ENCODE assay signal across 9 mouse cellular contexts in the genomic region with DNA sequence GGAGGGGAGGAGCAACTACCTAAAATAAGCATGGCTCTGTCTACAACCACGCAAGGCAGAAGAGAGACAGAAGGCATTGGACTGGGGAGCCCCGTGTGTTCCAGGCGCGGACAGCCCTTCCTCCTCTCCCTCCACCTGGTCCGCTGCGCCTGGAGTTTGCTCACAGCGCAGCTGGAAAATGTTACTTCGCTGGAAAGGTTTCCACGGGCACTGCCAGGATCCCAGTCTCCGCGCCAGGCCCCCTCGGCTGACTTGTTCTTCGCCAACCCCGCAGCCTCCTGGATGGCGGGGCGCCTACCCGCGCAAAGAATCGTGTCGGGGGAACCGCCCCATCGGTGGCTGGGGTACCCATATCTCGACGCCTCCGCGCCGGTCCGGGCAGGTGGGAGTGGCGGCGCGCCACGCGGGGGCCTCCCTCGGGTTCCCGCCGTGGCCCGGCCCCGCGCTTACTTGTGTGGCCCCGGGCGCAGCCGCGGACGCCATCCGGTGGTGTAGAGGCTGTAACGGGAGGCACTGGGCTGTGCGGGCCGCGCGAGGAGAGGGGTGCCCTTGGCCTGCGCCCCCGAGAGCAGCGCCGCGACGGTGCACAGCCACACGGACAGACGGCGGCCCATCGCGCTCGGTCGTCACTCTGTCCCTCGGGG. TPM values are rescaled to one million over a fixed set of nuclear protein-coding genes. Genes with fewer than 3 reads are reported as not detected.
DNase-seq lines count a peak whose midpoint lies in the region; ATAC-seq and TF ChIP-seq lines count a peak whose summit lies in the region.
"Had no signal": no experiment of that assay in that cellular context is flagged by ENCODE, and none has a peak within 500 bp of the region (broad histone marks: within the 10 kb centered on the region; RNA-seq: fewer than 3 reads in every experiment).

No protein-coding gene starts in this region.

- peak overlapping the region; percentile 98 for H3K4me2 ChIP-seq in lung, embryonic 15.5 days
- peak overlapping the region; percentile 91 for H3K4me2 ChIP-seq in embryonic facial prominence, embryonic 15.5 days (replicated peaks)
- peak overlapping the region; percentile 65 for H3K4me2 ChIP-seq in hindbrain, postnatal 0 days (ENCODE audit: low read depth, low read length)
- peak overlapping the region; percentile 89 for H3K4me2 ChIP-seq in neural tube, embryonic 11.5 days (ENCODE audit: low read depth)

- peaks cover 47% of the 10 kb centered on the region for H3K27me3 ChIP-seq in lung, embryonic 15.5 days
- peaks cover 32% of the 10 kb centered on the region for H3K27me3 ChIP-seq in embryonic facial prominence, embryonic 15.5 days
- peaks cover 26% of the 10 kb centered on the region; the same call in 1 of the 2 replicates for H3K27me3 ChIP-seq in hindbrain, postnatal 0 days (ENCODE audit: insufficient read depth, low read length)
- H3K27me3 ChIP-seq in neural tube, embryonic 11.5 days (ENCODE audit: control insufficient read depth, insufficient read depth, low read length): peaks cover 33% of the 10 kb centered on the region

- TF ChIP-seq CTCF in hindbrain, postnatal 0 days (IDR thresholded peaks at IDR 0.05; ENCODE audit: low read depth): no peak

- WGBS in lung, embryonic 15.5 days: under 1% methylated on average over 59 of the region's 64 CpGs
- under 1% methylated on average over 62 of the region's 64 CpGs for WGBS in embryonic facial prominence, embryonic 15.5 days
- 1% methylated on average over 55 of the region's 64 CpGs for WGBS in hindbrain, postnatal 0 days
- WGBS in neural tube, embryonic 11.5 days: 2% methylated on average over 48 of the region's 64 CpGs

- H3K9ac ChIP-seq in lung, embryonic 15.5 days: peak overlapping the region; percentile 47
- peak overlapping the region; percentile 70 for H3K9ac ChIP-seq in embryonic facial prominence, embryonic 15.5 days
- 0 out of 2 replicates have a peak overlapping the region, but pooled peaks have one; percentile 17 for H3K9ac ChIP-seq in hindbrain, postnatal 0 days (replicated peaks; ENCODE audit: low read length)
- peak overlapping the region; percentile 48 for H3K9ac ChIP-seq in neural tube, embryonic 11.5 days (ENCODE audit: low read length)

- H3K27ac ChIP-seq in lung, embryonic 15.5 days: no peak overlapping the region
- H3K27ac ChIP-seq in embryonic facial prominence, embryonic 15.5 days (replicated peaks): peak overlapping the region; percentile 79
- H3K27ac ChIP-seq in hindbrain, postnatal 0 days: no peak overlapping the region
- H3K27ac ChIP-seq in neural tube, embryonic 11.5 days (ENCODE audit: low read depth, low read length): no peak overlapping the region
- H3K27ac ChIP-seq: macrophage had no signal

- no peak for DNase-seq in lung, postnatal 25 days (ENCODE audit: low spot score)
- DNase-seq in hindbrain, postnatal 0 days (ENCODE audit: low spot score): peak; percentile 12
- DNase-seq in neural tube, embryonic 11.5 days (ENCODE audit: low spot score): peak; percentile 29
- DNase-seq in left cerebral cortex, postnatal 25 days (ENCODE audit: low spot score in 2 of 2): no peak
- no peak for DNase-seq in layer of hippocampus, postnatal 14 days (ENCODE audit: low spot score in 2 of 2)
- no peak for DNase-seq in layer of hippocampus, adult 18-20 months (ENCODE audit: low spot score in 2 of 2)

- ATAC-seq in lung, embryonic 15.5 days (ENCODE audit: borderline replicate concordance, extremely low read depth, low FRiP score, low TSS enrichment): peak; percentile 25; the same call in 1 of the 2 replicates
- ATAC-seq in embryonic facial prominence, embryonic 15.5 days (ENCODE audit: insufficient number of reproducible peaks, low FRiP score, low TSS enrichment, low read depth): peak; percentile 55
- peak; percentile 50; the same call in 1 of the 2 replicates for ATAC-seq in hindbrain, postnatal 0 days
- peak; percentile 63 for ATAC-seq in neural tube, embryonic 11.5 days (ENCODE audit: insufficient read depth, low FRiP score, low TSS enrichment)

- H3K4me1 ChIP-seq in lung, embryonic 15.5 days: peaks cover 30% of the 10 kb centered on the region
- H3K4me1 ChIP-seq in embryonic facial prominence, embryonic 15.5 days: peaks cover 50% of the 10 kb centered on the region
- peaks cover 7% of the 10 kb centered on the region for H3K4me1 ChIP-seq in hindbrain, postnatal 0 days (ENCODE audit: insufficient read depth, low read length)
- H3K4me1 ChIP-seq in neural tube, embryonic 11.5 days (ENCODE audit: control insufficient read depth, insufficient read depth, low read length): peaks cover 6% of the 10 kb centered on the region

- H3K4me3 ChIP-seq in lung, embryonic 15.5 days: peak overlapping the region; percentile 56
- peak overlapping the region; percentile 61 for H3K4me3 ChIP-seq in embryonic facial prominence, embryonic 15.5 days (replicated peaks)
- H3K4me3 ChIP-seq in hindbrain, postnatal 0 days (ENCODE audit: low read length): peak overlapping the region; percentile 38
- peak overlapping the region; percentile 47 for H3K4me3 ChIP-seq in neural tube, embryonic 11.5 days (ENCODE audit: low read depth, low read length)

- no peaks in the 10 kb centered on the region for H3K9me3 ChIP-seq in lung, embryonic 15.5 days
- no peaks in the 10 kb centered on the region for H3K9me3 ChIP-seq in embryonic facial prominence, embryonic 15.5 days (replicated peaks)
- H3K9me3 ChIP-seq in hindbrain, postnatal 0 days (ENCODE audit: low read length): no peaks in the 10 kb centered on the region
- no peaks in the 10 kb centered on the region for H3K9me3 ChIP-seq in neural tube, embryonic 11.5 days (ENCODE audit: control insufficient read depth, low read length)

- intact Hi-C loops in left cerebral cortex, postnatal 25 days (cut with DNase I): no loop called here

- no peaks in the 10 kb centered on the region for H3K36me3 ChIP-seq in lung, embryonic 15.5 days
- H3K36me3 ChIP-seq in embryonic facial prominence, embryonic 15.5 days: peaks cover 22% of the 10 kb centered on the region
- H3K36me3 ChIP-seq in hindbrain, postnatal 0 days (ENCODE audit: insufficient read depth, low read length): no peaks in the 10 kb centered on the region
- no peaks in the 10 kb centered on the region for H3K36me3 ChIP-seq in neural tube, embryonic 11.5 days (ENCODE audit: control insufficient read depth, insufficient read depth, low read length)

RNA-seq across cellular contexts. Expression of gene Emilin3, which starts 0.4 kb away (rescaled TPM):
- polyA plus RNA-seq in lung, embryonic 15.5 days (2015; fragmentation: Nextera tagmentation; extraction: Ambion mirVana): 11.7 and 15.5 TPM in 2 replicates
- polyA plus RNA-seq in embryonic facial prominence, embryonic 15.5 days (2015; fragmentation: Nextera tagmentation; extraction: Ambion mirVana): 51.3 and 51.9 TPM in 2 replicates
- total RNA-seq in hindbrain, postnatal 0 days (2014; rRNA removed): 2.0 and 3.1 TPM in 2 replicates
- polyA plus RNA-seq in hindbrain, postnatal 0 days (2015; fragmentation: Nextera tagmentation; extraction: Ambion mirVana): 0.39 and 0.54 TPM in 2 replicates
- polyA plus RNA-seq in neural tube, embryonic 11.5 days (2014; fragmentation: Nextera tagmentation; extraction: Ambion mirVana): 0.68 and 1.1 TPM in 2 replicates
- under 1 TPM; 0.14 to 0.28 TPM for total RNA-seq in left cerebral cortex, postnatal 25 days (2021)
- under 1 TPM; 0.48 TPM for total RNA-seq in layer of hippocampus, postnatal 14 days (2021)
- under 1 TPM; 0.18 to 0.25 TPM for total RNA-seq in layer of hippocampus, adult 18-20 months (2021)
- polyA plus RNA-seq: macrophage had no signal

RNA-seq across cellular contexts. Expression of gene Lpin3, which starts 31.2 kb away (rescaled TPM):
- polyA plus RNA-seq in lung, embryonic 15.5 days (2015; fragmentation: Nextera tagmentation; extraction: Ambion mirVana): 3.2 and 3.6 TPM in 2 replicates
- polyA plus RNA-seq in embryonic facial prominence, embryonic 15.5 days (2015; fragmentation: Nextera tagmentation; extraction: Ambion mirVana): 4.7 and 5.1 TPM in 2 replicates
- 1.4 and 1.9 TPM in 2 replicates for total RNA-seq in hindbrain, postnatal 0 days (2014; rRNA removed)
- 0.60 and 0.79 TPM in 2 replicates for polyA plus RNA-seq in hindbrain, postnatal 0 days (2015; fragmentation: Nextera tagmentation; extraction: Ambion mirVana)
- 0.24 and 0.29 TPM in 2 replicates for polyA plus RNA-seq in neural tube, embryonic 11.5 days (2014; fragmentation: Nextera tagmentation; extraction: Ambion mirVana)
- under 1 TPM; 0.39 to 0.99 TPM for total RNA-seq in left cerebral cortex, postnatal 25 days (2021)
- 1 to 10 TPM; 1.1 to 1.5 TPM for total RNA-seq in layer of hippocampus, postnatal 14 days (2021)
- total RNA-seq in layer of hippocampus, adult 18-20 months (2021): 1 to 10 TPM in 1 of 2 experiments, under 1 TPM in 1; 0.89 to 1.6 TPM
- polyA plus RNA-seq: macrophage had no signal

RNA-seq across cellular contexts. Expression of gene Zhx3, which starts 38.9 kb away (rescaled TPM):
- polyA plus RNA-seq in lung, embryonic 15.5 days (2015; fragmentation: Nextera tagmentation; extraction: Ambion mirVana): 11.5 and 12.1 TPM in 2 replicates
- 13.2 and 14.3 TPM in 2 replicates for polyA plus RNA-seq in embryonic facial prominence, embryonic 15.5 days (2015; fragmentation: Nextera tagmentation; extraction: Ambion mirVana)
- 42.5 and 53.0 TPM in 2 replicates for total RNA-seq in hindbrain, postnatal 0 days (2014; rRNA removed)
- polyA plus RNA-seq in hindbrain, postnatal 0 days (2015; fragmentation: Nextera tagmentation; extraction: Ambion mirVana): 17.2 and 18.9 TPM in 2 replicates
- 10.3 and 10.7 TPM in 2 replicates for polyA plus RNA-seq in neural tube, embryonic 11.5 days (2014; fragmentation: Nextera tagmentation; extraction: Ambion mirVana)
- total RNA-seq in left cerebral cortex, postnatal 25 days (2021): 10 to 100 TPM; 71.0 to 78.4 TPM
- 100 to 1,000 TPM; 114 to 125 TPM for total RNA-seq in layer of hippocampus, postnatal 14 days (2021)
- 100 to 1,000 TPM in 1 of 2 experiments, 10 to 100 TPM in 1; 99.5 to 101 TPM for total RNA-seq in layer of hippocampus, adult 18-20 months (2021)

Comparison
In these comparisons a context has a peak if more than half of its experiments do, and no peak if none do; other contexts are left out.
1. H3K9ac ChIP-seq: peak in every context shown above with its lines; median percentile 70 in embryonic facial prominence, embryonic 15.5 days; 48 in neural tube, embryonic 11.5 days; 47 in lung, embryonic 15.5 days; 17 in hindbrain, postnatal 0 days.
2. DNase-seq: peak in hindbrain, postnatal 0 days (single experiment) and neural tube, embryonic 11.5 days (single experiment); none in lung, postnatal 25 days (single experiment), left cerebral cortex, postnatal 25 days (0 of 2), layer of hippocampus, postnatal 14 days (0 of 2) and layer of hippocampus, adult 18-20 months (0 of 2).
3. Peak in every context shown above with its lines, with median percentiles within 50 percentile points of each other: ATAC-seq, H3K4me2 ChIP-seq and H3K4me3 ChIP-seq.